In genomic region chr8:89308532-89308931, GRCm38 (mm10) we compare ENCODE assay signal across 15 mouse cellular contexts.
DNase-seq lines count a peak whose midpoint lies in the region; ATAC-seq and TF ChIP-seq lines count a peak whose summit lies in the region.
"Had no signal": no experiment of that assay in that cellular context is flagged by ENCODE, and none has a peak within 500 bp of the region (broad histone marks: within the 10 kb centered on the region; RNA-seq: fewer than 3 reads in every experiment).

No protein-coding gene starts in this region.

- peak overlapping the region; percentile 20; the same call in 1 of the 2 replicates for H3K27ac ChIP-seq in kidney, embryonic 15.5 days
- H3K27ac ChIP-seq in forebrain, embryonic 14.5 days (ENCODE audit: low read depth, low read length) = peak overlapping the region; percentile 78
- H3K27ac ChIP-seq in midbrain, embryonic 12.5 days (replicated peaks) = peak overlapping the region; percentile 65
- H3K27ac ChIP-seq: embryonic facial prominence, embryonic 13.5 days; limb, embryonic 12.5 days; stomach, embryonic 15.5 days had no signal

- DNase-seq in kidney, postnatal 4 days = no peak
- DNase-seq in brain, embryonic 14.5 days (ENCODE audit: low read depth) = peak; percentile 88
- peak; percentile 82 for DNase-seq in forebrain, embryonic 14.5 days (ENCODE audit: low spot score)
- DNase-seq in thymus, postnatal 36 days = no peak
- no peak for DNase-seq in thymus, postnatal 0 days (ENCODE audit: low spot score)
- DNase-seq in thymus, postnatal 10 days (ENCODE audit: low spot score in 2 of 2) = no peak
- DNase-seq: adrenal gland, postnatal 10 days; cerebellum, adult 11-12 months; liver, postnatal 0 days had no signal

- peaks cover 29% of the 10 kb centered on the region for H3K4me1 ChIP-seq in kidney, embryonic 15.5 days
- H3K4me1 ChIP-seq in forebrain, embryonic 14.5 days (ENCODE audit: control insufficient read depth, insufficient read depth, low read length) = peaks cover 37% of the 10 kb centered on the region
- peaks cover 39% of the 10 kb centered on the region for H3K4me1 ChIP-seq in midbrain, embryonic 12.5 days
- H3K4me1 ChIP-seq: stomach, embryonic 15.5 days had no signal

- H3K9me3 ChIP-seq in kidney, embryonic 15.5 days (replicated peaks) = no peaks in the 10 kb centered on the region
- H3K9me3 ChIP-seq in forebrain, embryonic 14.5 days (replicated peaks; ENCODE audit: control insufficient read depth, low read length) = no peaks in the 10 kb centered on the region
- H3K9me3 ChIP-seq in midbrain, embryonic 12.5 days = no peaks in the 10 kb centered on the region
- H3K9me3 ChIP-seq: embryonic facial prominence, embryonic 13.5 days; limb, embryonic 12.5 days; stomach, embryonic 15.5 days had no signal

- H3K27me3 ChIP-seq in kidney, embryonic 15.5 days = 0 out of 2 replicates have a peak, but pooled peaks cover 3% of the 10 kb centered on the region
- H3K27me3 ChIP-seq in forebrain, embryonic 14.5 days (replicated peaks; ENCODE audit: control insufficient read depth, insufficient read depth, low read length) = no peaks in the 10 kb centered on the region
- H3K27me3 ChIP-seq in midbrain, embryonic 12.5 days = peaks cover 9% of the 10 kb centered on the region; the same call in 1 of the 2 replicates
- H3K27me3 ChIP-seq: stomach, embryonic 15.5 days had no signal

- no peaks in the 10 kb centered on the region for H3K36me3 ChIP-seq in kidney, embryonic 15.5 days
- no peaks in the 10 kb centered on the region for H3K36me3 ChIP-seq in forebrain, embryonic 14.5 days (ENCODE audit: control insufficient read depth, insufficient read depth, low read length)
- H3K36me3 ChIP-seq in midbrain, embryonic 12.5 days = no peaks in the 10 kb centered on the region
- H3K36me3 ChIP-seq: embryonic facial prominence, embryonic 13.5 days; limb, embryonic 12.5 days; stomach, embryonic 15.5 days had no signal

- ATAC-seq in kidney, embryonic 15.5 days (replicated peaks; ENCODE audit: low FRiP score) = no peak
- ATAC-seq in forebrain, embryonic 14.5 days = peak; percentile 69
- 0 out of 2 replicates have a peak, but pooled peaks have one; percentile 12 for ATAC-seq in midbrain, embryonic 12.5 days (ENCODE audit: low FRiP score, low read depth)
- ATAC-seq: liver, postnatal 0 days had no signal

- H3K9ac ChIP-seq in kidney, embryonic 15.5 days = no peak overlapping the region
- peak overlapping the region; percentile 0; the same call in 1 of the 2 replicates for H3K9ac ChIP-seq in forebrain, embryonic 14.5 days (ENCODE audit: low read length)
- no peak overlapping the region for H3K9ac ChIP-seq in midbrain, embryonic 12.5 days (replicated peaks)
- H3K9ac ChIP-seq: embryonic facial prominence, embryonic 13.5 days; limb, embryonic 12.5 days; liver, postnatal 0 days; stomach, embryonic 15.5 days had no signal

- no peak overlapping the region for H3K4me3 ChIP-seq in kidney, embryonic 15.5 days (replicated peaks)
- H3K4me3 ChIP-seq in forebrain, embryonic 14.5 days (ENCODE audit: low read depth, low read length) = no peak overlapping the region
- H3K4me3 ChIP-seq in midbrain, embryonic 12.5 days = no peak overlapping the region
- H3K4me3 ChIP-seq: embryonic facial prominence, embryonic 13.5 days; limb, embryonic 12.5 days; stomach, embryonic 15.5 days had no signal

- no peak for TF ChIP-seq CTCF in brain, embryonic 14.5 days (IDR thresholded peaks at IDR 0.05; ENCODE audit: borderline replicate concordance, extremely low read depth, insufficient read depth, insufficient read length)

- no peak overlapping the region for H3K4me2 ChIP-seq in kidney, embryonic 15.5 days
- H3K4me2 ChIP-seq in forebrain, embryonic 14.5 days (ENCODE audit: low read length) = peak overlapping the region; percentile 20
- 0 out of 2 replicates have a peak overlapping the region, but pooled peaks have one; percentile 8 for H3K4me2 ChIP-seq in midbrain, embryonic 12.5 days (replicated peaks)
- H3K4me2 ChIP-seq: embryonic facial prominence, embryonic 13.5 days; heart, embryonic 11.5 days; limb, embryonic 12.5 days; stomach, embryonic 15.5 days had no signal

- TF ChIP-seq POLR2A in brain, embryonic 14.5 days (IDR thresholded peaks at IDR 0.05; ENCODE audit: borderline replicate concordance, extremely low read depth, insufficient read depth, insufficient read length, poor library complexity, severe bottlenecking) = no peak

- WGBS in kidney, embryonic 15.5 days = 62% methylated on average over 8 of the region's 8 CpGs
- WGBS in forebrain, embryonic 14.5 days = 5% methylated on average over 8 of the region's 8 CpGs
- WGBS in midbrain, embryonic 12.5 days = 15% methylated on average over 8 of the region's 8 CpGs

Comparison
In these comparisons a context has a peak if more than half of its experiments do, and no peak if none do; other contexts are left out.
1. H3K27ac ChIP-seq: peak in every context shown above with its lines; median percentile 78 in forebrain, embryonic 14.5 days; 65 in midbrain, embryonic 12.5 days; 20 in kidney, embryonic 15.5 days.
2. DNase-seq: peak in brain, embryonic 14.5 days (single experiment) and forebrain, embryonic 14.5 days (single experiment); none in kidney, postnatal 4 days (0 of 2), thymus, postnatal 36 days (0 of 2), thymus, postnatal 0 days (single experiment) and thymus, postnatal 10 days (0 of 2).